Mouse (Mus musculus) heart, embryonic 16.5 days (tissue): ENCODE measurements around the gene 4930432M17Rik. TPM values are rescaled to one million over a fixed set of nuclear protein-coding genes. Genes with fewer than 3 reads are reported as not detected.

Source experiments
- ATAC-seq: fragments of 200-750 bp; cut with Nextera tagmentation; replicated peaks from 2 replicates; pipeline ENCODE4 v1.8.0; 2017; ENCODE audit warnings: moderate number of reproducible peaks; ENCODE audit not compliant: insufficient read depth, low FRiP score; ENCODE audit errors: extremely low read depth
- H3K27ac ChIP-seq: fragments of 300-500 bp; sonication (generic); 2 replicates; pipeline ENCODE4 v1.5.1; 2014; ENCODE audit warnings: mild to moderate bottlenecking, low read length, control low read depth, moderate library complexity
- H3K27me3 ChIP-seq: fragments of 300-500 bp; sonication (generic); 2 replicates; pipeline ENCODE4 v1.6.1; 2014; ENCODE audit warnings: low read length, mixed read lengths; ENCODE audit not compliant: control insufficient read depth, insufficient read depth
- H3K36me3 ChIP-seq: fragments of 300-500 bp; sonication (generic); 2 replicates; pipeline ENCODE4 v1.6.1; 2014; ENCODE audit not compliant: control insufficient read depth, insufficient read depth
- H3K4me1 ChIP-seq: fragments of 300-500 bp; sonication (generic); 2 replicates; pipeline ENCODE4 v1.6.1; 2014; ENCODE audit warnings: low read length, mixed read lengths; ENCODE audit not compliant: control insufficient read depth, insufficient read depth
- H3K4me2 ChIP-seq: fragments of 300-500 bp; sonication (generic); 2 replicates; pipeline ENCODE4 v1.6.1; 2014; ENCODE audit warnings: low read depth, mild to moderate bottlenecking, control low read depth, low read length
- H3K4me3 ChIP-seq: fragments of 300-500 bp; sonication (generic); 2 replicates; pipeline ENCODE4 v1.5.1; 2014; ENCODE audit warnings: mild to moderate bottlenecking, control low read depth, low read length
- H3K9ac ChIP-seq: fragments of 300-500 bp; sonication (generic); 2 replicates; pipeline ENCODE4 v1.6.1; 2014; ENCODE audit warnings: low read length, control low read depth
- H3K9me3 ChIP-seq: fragments of 300-500 bp; sonication (generic); replicated peaks from 2 replicates; pipeline ENCODE4 v1.6.1; 2016; ENCODE audit warnings: low read length; ENCODE audit not compliant: control insufficient read depth
- WGBS: fragments of 180-500 bp; shearing (Covaris S2); extraction: QIAGEN DNeasy Blood & Tissue Kit; methylation state at CpG from one replicate; pipeline ENCODE4 v1.1.7; 2014; 5-methylcytosine and 5-hydroxymethylcytosine counted together
- polyA plus RNA-seq: library from polyadenylated mRNA; unstranded; fragments of >200 nt; fragmentation: Nextera tagmentation; extraction: Ambion mirVana; gene quantifications from 2 replicates; pipeline ENCODE4 v1.2.1, GENCODE M21; 2015

The 4930432M17Rik gene
- not detected in 2 replicates for polyA plus RNA-seq

DNA sequence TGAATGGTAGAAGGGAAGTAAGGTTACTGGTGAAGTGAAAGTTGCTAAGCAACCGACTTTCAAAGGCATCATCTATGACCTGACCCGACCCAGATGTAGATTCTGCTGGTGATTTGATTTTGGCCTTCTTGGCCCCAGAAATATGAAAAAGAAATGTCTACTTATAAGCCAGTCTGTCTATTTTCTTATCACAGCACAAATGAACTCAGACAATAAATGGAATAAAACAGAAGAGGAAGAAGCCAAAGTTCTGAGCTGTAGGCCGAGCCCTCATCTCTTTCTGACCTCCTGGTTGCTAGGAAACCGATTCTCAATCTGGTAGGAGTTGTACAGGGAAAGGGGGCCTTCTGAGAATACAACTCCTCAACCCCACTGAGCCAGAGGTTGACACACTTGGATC, at the start of gene 4930432M17Rik:
4930432M17Rik (plus strand) TSS at position 301 of the 400 bp plus-strand sequence.
- no peak within 1 kb of the TSS for H3K9ac ChIP-seq
- H3K4me1 ChIP-seq = no peaks in the 10 kb centered on the region
- no peaks in the 10 kb centered on the region for H3K36me3 ChIP-seq
- H3K27me3 ChIP-seq = no peaks in the 10 kb centered on the region
- 76% methylated on average over 4 of the region's 4 CpGs for WGBS
- H3K9me3 ChIP-seq = no peaks in the 10 kb centered on the region
- no peak for ATAC-seq
- no peak within 1 kb of the TSS for H3K4me3 ChIP-seq
- H3K4me2 ChIP-seq = no peak within 1 kb of the TSS
- no peak within 1 kb of the TSS for H3K27ac ChIP-seq

- peaks cover 3% of the 10 kb centered on the region; the same call in 1 of the 2 replicates for H3K9me3 ChIP-seq
- H3K36me3 ChIP-seq = no peaks in the 10 kb centered on the region
- H3K4me2 ChIP-seq = no peak overlapping the region
- WGBS = 69% methylated on average over 2 of the region's 2 CpGs
- H3K27me3 ChIP-seq = no peaks in the 10 kb centered on the region
- no peak overlapping the region for H3K27ac ChIP-seq
- no peak overlapping the region for H3K9ac ChIP-seq
- H3K4me3 ChIP-seq = no peak overlapping the region
- ATAC-seq = no peak
- no peaks in the 10 kb centered on the region for H3K4me1 ChIP-seq
Measured at GRCm38 (mm10) chr3:121625662-121626061, 44.9 kb upstream of the 4930432M17Rik start.

DNA sequence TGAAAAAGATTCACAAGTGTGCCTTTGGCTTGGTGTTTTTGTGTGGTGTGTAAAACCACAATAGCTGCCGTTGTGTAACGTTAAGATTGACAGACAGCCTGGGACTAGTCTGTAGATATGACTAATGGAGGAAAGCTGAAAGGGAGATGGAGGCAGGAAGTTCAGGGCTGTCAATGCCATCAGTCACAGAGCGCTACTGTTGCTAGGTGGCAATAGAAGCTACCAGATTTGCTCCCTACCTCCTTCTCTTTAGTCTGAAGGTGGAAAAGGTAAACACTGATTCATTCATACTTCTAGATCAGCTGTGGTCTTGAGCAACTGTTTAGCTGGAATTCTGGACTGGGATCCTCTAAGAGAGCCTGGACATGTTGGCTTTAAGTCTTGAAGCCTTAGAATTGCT, 44.3 kb upstream of the 4930432M17Rik start:
- no peaks in the 10 kb centered on the region for H3K4me1 ChIP-seq
- no peak overlapping the region for H3K27ac ChIP-seq
- no peaks in the 10 kb centered on the region for H3K27me3 ChIP-seq
- ATAC-seq = no peak
- H3K4me2 ChIP-seq = no peak overlapping the region
- H3K4me3 ChIP-seq = no peak overlapping the region
- no peaks in the 10 kb centered on the region for H3K9me3 ChIP-seq
- WGBS = 59% methylated on average over 3 of the region's 3 CpGs
- H3K9ac ChIP-seq = no peak overlapping the region
- H3K36me3 ChIP-seq = no peaks in the 10 kb centered on the region

DNA sequence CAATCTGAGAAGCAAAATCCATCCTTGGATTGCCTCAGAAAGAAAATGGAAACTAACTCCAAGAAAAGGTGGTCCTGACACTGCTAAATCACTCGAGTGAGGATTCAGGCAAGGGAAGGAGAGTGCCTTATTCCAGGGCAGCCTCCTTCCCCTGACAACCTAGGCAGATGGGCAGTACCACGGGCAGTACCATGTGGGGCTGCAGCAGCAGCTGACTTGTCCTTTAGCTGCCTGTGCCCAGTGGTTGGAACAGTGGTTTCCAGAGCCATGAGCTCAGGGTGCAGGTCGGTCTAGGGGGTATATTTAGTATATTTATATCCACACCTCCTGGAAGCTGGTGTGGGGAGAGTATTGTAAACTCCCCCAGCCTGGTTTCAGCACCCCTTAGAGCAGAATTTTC, 42.3 kb upstream of the 4930432M17Rik start:
- Histone ChIP-seq H3K9ac (no peak overlapping the region), H3K9me3 (no peaks in the 10 kb centered on the region), H3K4me2 (no peak overlapping the region), H3K27ac (no peak overlapping the region), H3K4me1 (no peaks in the 10 kb centered on the region), H3K4me3 (no peak overlapping the region), H3K36me3 (no peaks in the 10 kb centered on the region), H3K27me3 (no peaks in the 10 kb centered on the region)
- 40% methylated on average over 3 of the region's 3 CpGs for WGBS
- no peak for ATAC-seq

GRCm38 (mm10) chr3:121630626-121631025, 39.9 kb upstream of the 4930432M17Rik start:
- no peaks in the 10 kb centered on the region for H3K9me3 ChIP-seq
- H3K9ac ChIP-seq = no peak overlapping the region
- H3K4me1 ChIP-seq = no peaks in the 10 kb centered on the region
- no peak overlapping the region for H3K4me3 ChIP-seq
- no peaks in the 10 kb centered on the region for H3K36me3 ChIP-seq
- no peak overlapping the region for H3K4me2 ChIP-seq
- no peak overlapping the region for H3K27ac ChIP-seq
- 57% methylated on average over 7 of the region's 7 CpGs for WGBS
- H3K27me3 ChIP-seq = no peaks in the 10 kb centered on the region
- no peak for ATAC-seq

- Histone ChIP-seq H3K27ac (no peak overlapping the region), H3K36me3 (no peaks in the 10 kb centered on the region), H3K9me3 (no peaks in the 10 kb centered on the region), H3K9ac (no peak overlapping the region), H3K4me2 (no peak overlapping the region), H3K4me3 (no peak overlapping the region), H3K4me1 (peaks cover 6% of the 10 kb centered on the region), H3K27me3 (no peaks in the 10 kb centered on the region; the same call in 1 of the 2 replicates)
- 74% methylated on average over 3 of the region's 3 CpGs for WGBS
- no peak for ATAC-seq
Measured at GRCm38 (mm10) chr3:121634963-121635362, 35.6 kb upstream of the 4930432M17Rik start.

DNA sequence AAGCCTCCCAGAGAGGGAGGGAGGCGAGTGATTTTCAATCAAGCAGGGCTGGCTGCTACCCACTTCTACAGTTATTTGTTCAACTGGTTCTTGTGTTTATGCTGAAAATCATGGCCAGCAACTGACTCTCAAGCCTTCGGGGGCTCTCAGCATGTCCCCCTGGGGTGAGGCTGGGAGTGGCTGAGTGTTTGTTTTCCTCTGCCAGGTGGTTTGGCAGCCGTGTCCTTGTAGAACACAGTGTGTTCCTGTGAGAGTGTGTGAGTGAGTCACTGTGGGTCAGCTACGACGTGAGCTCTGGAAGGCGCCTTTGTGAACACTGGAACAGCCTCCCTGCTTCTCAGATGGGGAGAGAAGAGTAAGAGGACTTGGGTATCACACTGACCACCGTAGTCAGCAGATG, 35.1 kb upstream of the 4930432M17Rik start:
- ATAC-seq = no peak
- no peak overlapping the region for H3K27ac ChIP-seq
- no peaks in the 10 kb centered on the region for H3K9me3 ChIP-seq
- H3K4me1 ChIP-seq = peaks cover 6% of the 10 kb centered on the region
- no peak overlapping the region for H3K9ac ChIP-seq
- H3K36me3 ChIP-seq = no peaks in the 10 kb centered on the region
- 57% methylated on average over 7 of the region's 7 CpGs for WGBS
- H3K4me3 ChIP-seq = no peak overlapping the region
- no peaks in the 10 kb centered on the region; the same call in 1 of the 2 replicates for H3K27me3 ChIP-seq
- H3K4me2 ChIP-seq = no peak overlapping the region

- no peaks in the 10 kb centered on the region for H3K36me3 ChIP-seq
- H3K9ac ChIP-seq = 0 out of 2 replicates have a peak overlapping the region, but pooled peaks have one; percentile 14
- WGBS = 41% methylated on average over 6 of the region's 6 CpGs
- peak; percentile 86 for ATAC-seq
- H3K4me1 ChIP-seq = peaks cover 6% of the 10 kb centered on the region
- no peak overlapping the region for H3K4me2 ChIP-seq
- H3K27ac ChIP-seq = no peak overlapping the region
- no peak overlapping the region for H3K4me3 ChIP-seq
- H3K27me3 ChIP-seq = no peaks in the 10 kb centered on the region; the same call in 1 of the 2 replicates
- H3K9me3 ChIP-seq = no peaks in the 10 kb centered on the region
Measured at GRCm38 (mm10) chr3:121636315-121636714, 34.2 kb upstream of the 4930432M17Rik start.

DNA sequence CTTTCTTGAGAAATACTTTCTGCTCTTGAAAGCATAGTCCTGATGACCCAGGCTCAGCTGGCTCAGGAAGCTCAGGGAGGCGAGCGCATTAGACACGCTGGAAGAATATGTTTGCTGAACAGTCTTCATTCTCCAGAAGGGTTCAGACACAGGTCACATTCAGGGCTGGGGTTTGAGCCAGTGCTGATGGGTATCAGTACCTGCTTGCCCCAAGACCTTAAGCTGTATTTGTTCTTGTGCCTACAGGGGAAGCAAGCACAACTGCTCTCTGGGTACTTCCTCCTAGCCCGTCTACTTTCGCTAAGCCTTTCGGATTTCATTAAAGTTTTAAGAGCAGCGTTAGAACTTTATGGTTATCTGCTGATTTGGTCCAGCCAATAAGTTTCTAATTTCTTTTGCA, 33.8 kb upstream of the 4930432M17Rik start:
- WGBS = 64% methylated on average over 7 of the region's 7 CpGs
- Histone ChIP-seq H3K4me1 (peaks cover 6% of the 10 kb centered on the region), H3K27ac (no peak overlapping the region), H3K4me2 (no peak overlapping the region), H3K36me3 (no peaks in the 10 kb centered on the region), H3K9ac (0 out of 2 replicates have a peak overlapping the region, but pooled peaks have one; percentile 14), H3K9me3 (no peaks in the 10 kb centered on the region), H3K27me3 (no peaks in the 10 kb centered on the region; the same call in 1 of the 2 replicates), H3K4me3 (no peak overlapping the region)
- no peak for ATAC-seq
